Comparison of ENCODE assay signal across 9 mouse cellular contexts in the genomic region with DNA sequence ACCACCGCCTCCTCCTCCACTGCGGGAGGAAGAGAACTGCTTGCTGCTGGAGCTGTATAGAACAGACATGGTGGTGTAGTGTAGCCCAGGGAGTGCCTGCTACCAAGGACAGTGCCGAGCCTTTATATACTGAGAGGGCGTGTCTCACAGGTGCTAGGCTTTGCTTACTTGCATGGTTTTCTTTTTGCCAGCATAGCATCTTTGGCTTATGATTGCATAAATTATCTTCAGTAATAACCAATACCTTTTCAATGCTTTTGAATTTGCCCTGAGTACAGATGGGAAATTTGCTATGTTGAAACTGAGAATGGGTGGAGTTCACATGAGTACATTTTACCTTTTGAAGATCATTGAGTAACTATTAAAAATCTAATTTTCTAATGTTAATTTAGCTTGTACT. TPM values are rescaled to one million over a fixed set of nuclear protein-coding genes. Genes with fewer than 3 reads are reported as not detected.
DNase-seq lines count a peak whose midpoint lies in the region; ATAC-seq lines count a peak whose summit lies in the region.
"Had no signal": no experiment of that assay in that cellular context is flagged by ENCODE, and none has a peak within 500 bp of the region (broad histone marks: within the 10 kb centered on the region; RNA-seq: fewer than 3 reads in every experiment).

Gene Krt10, minus strand, starts transcription at position 101 of the 400 bp plus-strand sequence.

- no peak for DNase-seq in heart, adult 8-10 months (ENCODE audit: low spot score)
- no peak for DNase-seq in thymus, postnatal 0 days (ENCODE audit: low spot score)
- DNase-seq in thymus, postnatal 25 days, result no peak
- no peak for DNase-seq in limb, embryonic 11.5 days (ENCODE audit: low spot score)
- DNase-seq in retina, embryonic 14.5 days (ENCODE audit: low spot score), result no peak
- DNase-seq in adrenal gland, postnatal 10 days, result no peak
- DNase-seq in gastrocnemius, postnatal 14 days, result no peak

- no peak within 1 kb of the TSS for H3K4me3 ChIP-seq in heart, embryonic 14.5 days (ENCODE audit: control insufficient read depth in 1 of 2, insufficient read depth in 1 of 2, low read depth in 1 of 2, low read length in 2 of 2)
- no peak within 1 kb of the TSS for H3K4me3 ChIP-seq in limb, embryonic 11.5 days (ENCODE audit: low read depth, low read length)

- no peaks in the 10 kb centered on the region for H3K4me1 ChIP-seq in heart, embryonic 14.5 days (ENCODE audit: control insufficient read depth in 2 of 2, insufficient read depth in 2 of 2, low read length in 2 of 2)
- H3K4me1 ChIP-seq in limb, embryonic 11.5 days (ENCODE audit: control insufficient read depth, insufficient read depth, low read length), result no peaks in the 10 kb centered on the region

- no peaks in the 10 kb centered on the region; the same call in 1 of the 2 replicates for H3K27me3 ChIP-seq in heart, embryonic 14.5 days (ENCODE audit: control insufficient read depth, insufficient read depth, low read length)
- H3K27me3 ChIP-seq in limb, embryonic 11.5 days (ENCODE audit: control insufficient read depth, insufficient read depth, low read length), result no peaks in the 10 kb centered on the region

- H3K4me2 ChIP-seq in heart, embryonic 14.5 days (ENCODE audit: low read length), result no peak within 1 kb of the TSS
- no peak within 1 kb of the TSS; the same call in 1 of the 2 replicates for H3K4me2 ChIP-seq in limb, embryonic 11.5 days (ENCODE audit: low read depth, severe bottlenecking)

- intact Hi-C loops in gastrocnemius, postnatal 14 days (cut with DNase I; ENCODE audit: low total_unique reads), result no loop called here

- ATAC-seq in heart, embryonic 14.5 days (ENCODE audit: insufficient number of reproducible peaks, insufficient read depth, low FRiP score, low read depth), result no peak
- no peak for ATAC-seq in limb, embryonic 11.5 days (ENCODE audit: insufficient number of reproducible peaks, low FRiP score, low TSS enrichment, low read depth)
- ATAC-seq: CD4-positive, CD25-positive, alpha-beta regulatory T cell, adult 4 months had no signal

- no peaks in the 10 kb centered on the region for H3K36me3 ChIP-seq in heart, embryonic 14.5 days (ENCODE audit: control insufficient read depth, insufficient read depth, low read length)
- H3K36me3 ChIP-seq in limb, embryonic 11.5 days (ENCODE audit: control insufficient read depth, insufficient read depth, low read length), result no peaks in the 10 kb centered on the region

- H3K9ac ChIP-seq in heart, embryonic 14.5 days (ENCODE audit: low read length), result no peak within 1 kb of the TSS
- H3K9ac ChIP-seq in limb, embryonic 11.5 days (ENCODE audit: low read length), result no peak within 1 kb of the TSS

- WGBS in heart, embryonic 14.5 days, result 72% methylated on average over 4 of the region's 4 CpGs
- 82% methylated on average over 4 of the region's 4 CpGs for WGBS in limb, embryonic 11.5 days

- no peak within 1 kb of the TSS for H3K27ac ChIP-seq in heart, embryonic 14.5 days (replicated peaks in 1 of 2; ENCODE audit: control insufficient read depth in 1 of 2, insufficient read depth in 1 of 2, low read depth in 2 of 2, low read length in 2 of 2)
- no peak within 1 kb of the TSS for H3K27ac ChIP-seq in limb, embryonic 11.5 days (replicated peaks; ENCODE audit: low read depth, low read length)

- H3K9me3 ChIP-seq in heart, embryonic 14.5 days (ENCODE audit: control insufficient read depth, low read length), result no peaks in the 10 kb centered on the region
- no peaks in the 10 kb centered on the region for H3K9me3 ChIP-seq in limb, embryonic 11.5 days (ENCODE audit: control insufficient read depth, low read length)

RNA-seq across cellular contexts. Expression of gene Krt10, which starts in this region (rescaled TPM):
- polyA plus RNA-seq in heart, embryonic 14.5 days (2014; fragmentation: Nextera tagmentation; extraction: Ambion mirVana), result 15.7 and 18.4 TPM in 2 replicates
- total RNA-seq in heart, adult 8-10 months (2022), result 1 to 10 TPM; 3.3 to 5.8 (median 5.0) TPM
- polyA plus RNA-seq in thymus, postnatal 0 days (2015; fragmentation: Nextera tagmentation; extraction: Ambion mirVana), result 44.9 and 47.3 TPM in 2 replicates
- polyA plus RNA-seq in limb, embryonic 11.5 days (2014; fragmentation: Nextera tagmentation; extraction: Ambion mirVana), result 23.8 and 24.0 TPM in 2 replicates
- 1 to 10 TPM; 7.0 to 8.2 TPM for total RNA-seq in adrenal gland, postnatal 10 days (2021)
- 1 to 10 TPM; 4.5 to 5.7 TPM for total RNA-seq in gastrocnemius, postnatal 14 days (2021)
